Mouse (Mus musculus) cortical plate, adult 2 months (tissue): ENCODE measurements at regions not wholly inside any gene's neighbourhood (a gene's known extent, or its start where the extent isn't known, plus 50 kb on each side); places are given as distances from the start of the nearest gene placed in this dataset.

Experiments used
- CTCF ChIP-seq: fragments of 200-500 bp; IDR thresholded peaks from 2 replicates; pipeline ENCODE4 v1.5.1; 2011; ENCODE audit warnings: mild to moderate bottlenecking, control low read depth, low read length; ENCODE audit not compliant: insufficient read depth; ENCODE audit errors: extremely low read depth
- POLR2A ChIP-seq: fragments of 200-500 bp; IDR thresholded peaks from 2 replicates; pipeline ENCODE4 v1.6.1; 2011; ENCODE audit warnings: mild to moderate bottlenecking, low read length, control low read depth; ENCODE audit not compliant: insufficient read depth; ENCODE audit errors: extremely low read depth

GRCm38 (mm10) chr19:14742361-14742760, 144.5 kb upstream of the Tle4 start:
- TF ChIP-seq CTCF: no peak
- no peak for TF ChIP-seq POLR2A
